Mouse (Mus musculus): Measurements from ENCODE around the gene Ficd. TPM values are rescaled to one million over a fixed set of nuclear protein-coding genes. Genes with fewer than 3 reads are reported as not detected.

Gene Ficd
- polyA plus RNA-seq (2014; fragmentation: Nextera tagmentation; extraction: Ambion mirVana) = 3.3 TPM in 2 replicates

GRCm38 (mm10) chr5:113735345-113736112 lies at the start of gene Ficd:
Gene Ficd (plus strand): TSS chr5:113735803.
- peak within 1 kb of the TSS; percentile 78 for H3K9ac ChIP-seq (ENCODE audit: low read length)
- peak; percentile 99 for DNase-seq (ENCODE audit: low spot score, missing footprints)
- H3K27ac ChIP-seq (ENCODE audit: low read depth, low read length) = peak within 1 kb of the TSS; percentile 93
- no peaks in the 10 kb centered on the region for H3K27me3 ChIP-seq (ENCODE audit: control insufficient read depth, insufficient read depth, low read length)
- peak; percentile 95 for ATAC-seq (ENCODE audit: low FRiP score)
- no peaks in the 10 kb centered on the region for H3K9me3 ChIP-seq (ENCODE audit: control insufficient read depth, low read length)
- H3K4me3 ChIP-seq (ENCODE audit: low read depth, low read length) = peak within 1 kb of the TSS; percentile 64
- H3K36me3 ChIP-seq (ENCODE audit: control insufficient read depth, insufficient read depth, low read length) = peaks cover 2% of the 10 kb centered on the region; the same call in 1 of the 2 replicates
- peak within 1 kb of the TSS; percentile 57 for H3K4me2 ChIP-seq
- H3K4me1 ChIP-seq (ENCODE audit: control insufficient read depth, insufficient read depth, low read length) = peaks cover 17% of the 10 kb centered on the region
- WGBS = 1% methylated on average over 69 of the region's 71 CpGs

- no peak for DNase-seq (ENCODE audit: low spot score, missing footprints)
- no peaks in the 10 kb centered on the region for H3K9me3 ChIP-seq (ENCODE audit: control insufficient read depth, low read length)
- no peak overlapping the region for H3K27ac ChIP-seq (ENCODE audit: low read depth, low read length)
- no peak overlapping the region for H3K4me3 ChIP-seq (ENCODE audit: low read depth, low read length)
- no peak overlapping the region for H3K4me2 ChIP-seq
- H3K4me1 ChIP-seq (ENCODE audit: control insufficient read depth, insufficient read depth, low read length) = no peaks in the 10 kb centered on the region
- 79% methylated on average over 5 of the region's 5 CpGs for WGBS
- no peaks in the 10 kb centered on the region for H3K36me3 ChIP-seq (ENCODE audit: control insufficient read depth, insufficient read depth, low read length)
- ATAC-seq (ENCODE audit: low FRiP score) = no peak
- H3K27me3 ChIP-seq (ENCODE audit: control insufficient read depth, insufficient read depth, low read length) = no peaks in the 10 kb centered on the region
- no peak overlapping the region for H3K9ac ChIP-seq (ENCODE audit: low read length)
Observed at GRCm38 (mm10) chr5:113687514-113687913, 48.1 kb upstream of the Ficd start.

- H3K4me3 ChIP-seq (ENCODE audit: low read depth, low read length) = no peak overlapping the region
- no peak overlapping the region for H3K9ac ChIP-seq (ENCODE audit: low read length)
- H3K27me3 ChIP-seq (ENCODE audit: control insufficient read depth, insufficient read depth, low read length) = no peaks in the 10 kb centered on the region
- no peaks in the 10 kb centered on the region for H3K4me1 ChIP-seq (ENCODE audit: control insufficient read depth, insufficient read depth, low read length)
- no peak overlapping the region for H3K27ac ChIP-seq (ENCODE audit: low read depth, low read length)
- WGBS = 77% methylated on average over 15 of the region's 15 CpGs
- no peaks in the 10 kb centered on the region for H3K36me3 ChIP-seq (ENCODE audit: control insufficient read depth, insufficient read depth, low read length)
- peak; percentile 86 for DNase-seq (ENCODE audit: low spot score, missing footprints)
- ATAC-seq (ENCODE audit: low FRiP score) = no peak
- H3K9me3 ChIP-seq (ENCODE audit: control insufficient read depth, low read length) = peaks cover 4% of the 10 kb centered on the region; the same call in 1 of the 2 replicates
- H3K4me2 ChIP-seq = no peak overlapping the region
Observed at GRCm38 (mm10) chr5:113690069-113690548, 45.5 kb upstream of the Ficd start.

- Histone ChIP-seq H3K4me2 (no peak overlapping the region), H3K27ac (ENCODE audit: low read depth, low read length) (no peak overlapping the region), H3K4me1 (ENCODE audit: control insufficient read depth, insufficient read depth, low read length) (no peaks in the 10 kb centered on the region), H3K9me3 (ENCODE audit: control insufficient read depth, low read length) (peaks cover 4% of the 10 kb centered on the region; the same call in 1 of the 2 replicates), H3K9ac (ENCODE audit: low read length) (no peak overlapping the region), H3K27me3 (ENCODE audit: control insufficient read depth, insufficient read depth, low read length) (no peaks in the 10 kb centered on the region), H3K4me3 (ENCODE audit: low read depth, low read length) (no peak overlapping the region), H3K36me3 (ENCODE audit: control insufficient read depth, insufficient read depth, low read length) (no peaks in the 10 kb centered on the region)
- 81% methylated on average over 2 of the region's 2 CpGs for WGBS
- ATAC-seq (ENCODE audit: low FRiP score) (no peak), DNase-seq (ENCODE audit: low spot score, missing footprints) (no peak)
Observed at GRCm38 (mm10) chr5:113690866-113691265, 44.7 kb upstream of the Ficd start.

GRCm38 (mm10) chr5:113693196-113693755 lies 42.3 kb upstream of the Ficd start:
- H3K9me3 ChIP-seq (ENCODE audit: control insufficient read depth, low read length) = peaks cover 4% of the 10 kb centered on the region; the same call in 1 of the 2 replicates

GRCm38 (mm10) chr5:113694000-113694399 lies 41.6 kb upstream of the Ficd start:
- Histone ChIP-seq H3K9me3 (ENCODE audit: control insufficient read depth, low read length) (peaks cover 4% of the 10 kb centered on the region; the same call in 1 of the 2 replicates), H3K4me1 (ENCODE audit: control insufficient read depth, insufficient read depth, low read length) (no peaks in the 10 kb centered on the region), H3K9ac (ENCODE audit: low read length) (no peak overlapping the region), H3K4me2 (no peak overlapping the region), H3K27ac (ENCODE audit: low read depth, low read length) (no peak overlapping the region), H3K27me3 (ENCODE audit: control insufficient read depth, insufficient read depth, low read length) (no peaks in the 10 kb centered on the region), H3K4me3 (ENCODE audit: low read depth, low read length) (no peak overlapping the region), H3K36me3 (ENCODE audit: control insufficient read depth, insufficient read depth, low read length) (no peaks in the 10 kb centered on the region)
- no peak for DNase-seq (ENCODE audit: low spot score, missing footprints)
- no peak for ATAC-seq (ENCODE audit: low FRiP score)
- WGBS = 70% methylated on average over 4 of the region's 4 CpGs

More at GRCm38 (mm10) chr5:113693196-113693755, 42.3 kb upstream of the Ficd start:
- Histone ChIP-seq H3K9ac (ENCODE audit: low read length) (no peak overlapping the region), H3K27me3 (ENCODE audit: control insufficient read depth, insufficient read depth, low read length) (no peaks in the 10 kb centered on the region), H3K4me3 (ENCODE audit: low read depth, low read length) (no peak overlapping the region), H3K27ac (ENCODE audit: low read depth, low read length) (no peak overlapping the region), H3K4me2 (no peak overlapping the region), H3K36me3 (ENCODE audit: control insufficient read depth, insufficient read depth, low read length) (no peaks in the 10 kb centered on the region), H3K4me1 (ENCODE audit: control insufficient read depth, insufficient read depth, low read length) (no peaks in the 10 kb centered on the region)
- DNase-seq (ENCODE audit: low spot score, missing footprints) (no peak), ATAC-seq (ENCODE audit: low FRiP score) (no peak)
- 83% methylated on average over 8 of the region's 8 CpGs for WGBS

GRCm38 (mm10) chr5:113694415-113694814 lies 41.2 kb upstream of the Ficd start:
- ATAC-seq (ENCODE audit: low FRiP score) (no peak), DNase-seq (ENCODE audit: low spot score, missing footprints) (no peak)
- Histone ChIP-seq H3K27ac (ENCODE audit: low read depth, low read length) (no peak overlapping the region), H3K4me2 (no peak overlapping the region), H3K4me1 (ENCODE audit: control insufficient read depth, insufficient read depth, low read length) (no peaks in the 10 kb centered on the region), H3K9ac (ENCODE audit: low read length) (no peak overlapping the region), H3K4me3 (ENCODE audit: low read depth, low read length) (no peak overlapping the region), H3K36me3 (ENCODE audit: control insufficient read depth, insufficient read depth, low read length) (no peaks in the 10 kb centered on the region), H3K27me3 (ENCODE audit: control insufficient read depth, insufficient read depth, low read length) (no peaks in the 10 kb centered on the region), H3K9me3 (ENCODE audit: control insufficient read depth, low read length) (peaks cover 4% of the 10 kb centered on the region; the same call in 1 of the 2 replicates)
- 56% methylated on average over 5 of the region's 5 CpGs for WGBS

GRCm38 (mm10) chr5:113700388-113701023 lies 35.1 kb upstream of the Ficd start:
- no peaks in the 10 kb centered on the region for H3K27me3 ChIP-seq (ENCODE audit: control insufficient read depth, insufficient read depth, low read length)
- no peak overlapping the region for H3K27ac ChIP-seq (ENCODE audit: low read depth, low read length)
- no peaks in the 10 kb centered on the region for H3K36me3 ChIP-seq (ENCODE audit: control insufficient read depth, insufficient read depth, low read length)
- no peak overlapping the region for H3K9ac ChIP-seq (ENCODE audit: low read length)
- no peak for ATAC-seq (ENCODE audit: low FRiP score)
- no peak overlapping the region for H3K4me2 ChIP-seq
- DNase-seq (ENCODE audit: low spot score, missing footprints) = no peak
- H3K4me3 ChIP-seq (ENCODE audit: low read depth, low read length) = no peak overlapping the region
- WGBS = 83% methylated on average over 19 of the region's 19 CpGs
- H3K9me3 ChIP-seq (ENCODE audit: control insufficient read depth, low read length) = no peaks in the 10 kb centered on the region
- H3K4me1 ChIP-seq (ENCODE audit: control insufficient read depth, insufficient read depth, low read length) = no peaks in the 10 kb centered on the region; the same call in 1 of the 2 replicates

All from midbrain, embryonic 11.5 days (tissue).